Mouse (Mus musculus): ENCODE measurements around the gene Rptor.

The Rptor gene

GRCm38 (mm10) chr11:119913291-119913934 lies 310.7 kb downstream of the Rptor start, which contains the start of gene Chmp6:
Gene Chmp6 (plus strand): TSS chr11:119913441.
- peak; percentile 91 to 95 for DNase-seq

- DNase-seq, result no peak
Observed at GRCm38 (mm10) chr11:119913935-119914314, 311.2 kb downstream of the Rptor start.

- peak in 1 of 2 experiments; percentile 19 for DNase-seq
Observed at GRCm38 (mm10) chr11:119914381-119914780, 311.7 kb downstream of the Rptor start.

- DNase-seq, result peak; percentile 66 to 73
Observed at GRCm38 (mm10) chr11:119915666-119916065, 313.0 kb downstream of the Rptor start.

- peak; percentile 91 to 93 for DNase-seq
Observed at GRCm38 (mm10) chr11:119916102-119916790, 313.5 kb downstream of the Rptor start.

GRCm38 (mm10) chr11:119916834-119917469 lies 314.2 kb downstream of the Rptor start:
- peak; percentile 86 to 91 for DNase-seq

GRCm38 (mm10) chr11:119918521-119918920 lies 315.8 kb downstream of the Rptor start:
- DNase-seq, result peak; percentile 49 to 62

- peak in 1 of 2 experiments; percentile 49 for DNase-seq
Observed at GRCm38 (mm10) chr11:119919432-119919831, 316.7 kb downstream of the Rptor start.

GRCm38 (mm10) chr11:119919897-119920296 lies 317.2 kb downstream of the Rptor start:
- DNase-seq, result peak; percentile 58 to 87

GRCm38 (mm10) chr11:119920668-119921067 lies 318.0 kb downstream of the Rptor start:
- no peak for DNase-seq

GRCm38 (mm10) chr11:119925176-119925575 lies 322.5 kb downstream of the Rptor start:
- no peak for DNase-seq

- no peak for DNase-seq
Observed at GRCm38 (mm10) chr11:119926762-119927161, 324.1 kb downstream of the Rptor start.

GRCm38 (mm10) chr11:119928023-119928681 lies 325.4 kb downstream of the Rptor start:
- peak in 1 of 2 experiments; percentile 69 for DNase-seq

GRCm38 (mm10) chr11:119929603-119930265 lies 327.0 kb downstream of the Rptor start:
- peak; percentile 51 to 67 for DNase-seq

GRCm38 (mm10) chr11:119931809-119932208 lies 329.1 kb downstream of the Rptor start:
- no peak for DNase-seq

- DNase-seq, result no peak
Observed at GRCm38 (mm10) chr11:119933142-119933541, 330.4 kb downstream of the Rptor start.

GRCm38 (mm10) chr11:119933819-119934583 lies 331.3 kb downstream of the Rptor start:
- no peak for DNase-seq

- no peak for DNase-seq
Observed at GRCm38 (mm10) chr11:119934773-119935172, 332.1 kb downstream of the Rptor start.

GRCm38 (mm10) chr11:119935457-119935856 lies 332.8 kb downstream of the Rptor start:
- peak; percentile 87 to 93 for DNase-seq

GRCm38 (mm10) chr11:119936456-119936855 lies 333.8 kb downstream of the Rptor start:
- no peak for DNase-seq

GRCm38 (mm10) chr11:119937216-119937615 lies 334.5 kb downstream of the Rptor start:
- no peak for DNase-seq

Data from kidney, postnatal 36 days (tissue).